Mouse (Mus musculus): ENCODE results near the gene Notch3.

The Notch3 gene

DNA sequence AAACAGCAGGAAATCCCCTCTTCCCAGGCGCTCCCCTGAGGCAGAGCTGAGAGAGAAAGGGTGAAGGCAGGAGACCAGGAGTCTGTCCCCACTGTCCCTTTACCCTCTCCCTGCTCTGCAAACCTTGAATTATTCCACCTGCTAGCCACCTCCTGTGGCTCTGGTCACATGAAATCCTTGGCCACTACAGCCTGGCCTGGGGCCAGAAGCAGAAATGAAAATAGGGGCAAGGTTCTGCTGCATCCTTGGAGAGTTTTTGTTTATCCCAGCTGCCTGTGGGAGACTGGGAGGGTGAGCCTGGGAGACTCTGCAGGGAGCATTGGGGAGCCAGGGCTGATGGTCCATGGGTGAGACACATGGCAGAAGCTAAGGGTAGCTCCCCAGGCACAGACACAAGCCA is 69.0 kb downstream of the Notch3 start:
- DNase-seq (ENCODE audit: low spot score in 2 of 2): no peak

GRCm38 (mm10) chr17:32092895-32093294 is 73.8 kb downstream of the Notch3 start:
- no peak for DNase-seq (ENCODE audit: low spot score in 2 of 2)

DNA sequence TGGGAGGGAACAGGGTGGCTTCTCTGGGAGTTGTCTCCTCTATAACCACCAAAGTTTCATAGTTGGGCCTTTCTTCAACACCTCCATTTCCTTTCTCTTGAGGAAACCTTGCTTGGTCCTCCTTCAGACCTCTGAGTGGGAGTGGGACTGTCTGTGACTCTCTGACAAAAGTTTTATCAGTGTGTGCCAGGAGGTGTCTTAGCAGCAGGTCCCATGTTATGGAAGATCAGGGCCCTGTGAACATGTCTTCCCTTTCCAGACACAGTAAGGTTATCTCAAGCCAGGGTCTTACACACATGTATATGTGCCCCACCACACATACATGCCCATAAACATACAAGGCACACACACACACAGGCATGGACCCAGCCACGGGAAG is 74.4 kb downstream of the Notch3 start:
- peak in 1 of 2 experiments; percentile 32 for DNase-seq (ENCODE audit: low spot score in 2 of 2)

GRCm38 (mm10) chr17:32091364-32092240 is 75.0 kb downstream of the Notch3 start:
- DNase-seq (ENCODE audit: low spot score in 2 of 2): peak; percentile 86 to 87

- no peak for DNase-seq (ENCODE audit: low spot score in 2 of 2)
Observed at GRCm38 (mm10) chr17:32091032-32091363, 75.7 kb downstream of the Notch3 start.

DNA sequence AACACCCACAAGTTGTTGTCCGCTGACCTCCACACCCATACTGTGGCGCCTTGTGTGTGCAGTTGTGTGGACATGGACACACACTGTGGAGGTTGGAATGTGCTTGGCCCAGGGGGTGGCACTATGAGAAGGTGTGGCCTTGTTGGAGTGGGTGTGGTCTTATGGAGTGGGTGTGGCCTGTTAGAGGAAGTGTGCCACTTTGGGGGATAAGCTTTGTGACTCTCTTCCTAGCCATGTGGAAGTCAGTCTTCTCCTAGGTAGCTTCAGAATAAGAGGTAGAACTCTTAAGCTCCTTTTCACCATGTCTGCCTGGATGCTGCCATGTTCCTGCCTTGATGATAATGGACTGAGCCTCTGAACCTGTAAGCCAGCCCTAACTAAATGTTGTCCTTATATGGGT is 79.6 kb downstream of the Notch3 start:
- no peak for DNase-seq (ENCODE audit: low spot score in 2 of 2)

DNA sequence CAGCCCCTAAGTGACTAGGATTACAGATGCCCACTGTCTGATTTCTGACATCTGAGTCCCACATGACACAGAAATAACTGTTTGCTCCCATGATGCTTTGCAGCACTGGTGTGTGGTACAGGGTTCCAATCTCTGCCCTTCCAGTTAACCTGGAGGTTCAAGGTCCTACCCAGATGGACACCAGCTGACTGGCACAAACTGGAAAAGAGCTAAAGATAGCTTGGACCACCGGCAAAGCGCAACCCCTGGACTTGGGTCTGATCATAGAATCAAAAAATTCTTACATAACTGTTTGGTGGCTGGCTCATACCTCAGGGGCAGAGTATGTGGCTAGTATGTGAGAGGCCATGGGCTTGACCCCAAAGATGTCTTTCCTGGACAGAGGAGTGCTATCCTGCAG is 83.3 kb downstream of the Notch3 start:
- no peak for DNase-seq (ENCODE audit: low spot score in 2 of 2)

GRCm38 (mm10) chr17:32075164-32075563 is 91.5 kb downstream of the Notch3 start:
- DNase-seq (ENCODE audit: low spot score in 2 of 2): peak in 1 of 2 experiments; percentile 26

GRCm38 (mm10) chr17:32074658-32075057 is 92.0 kb downstream of the Notch3 start:
- no peak for DNase-seq (ENCODE audit: low spot score in 2 of 2)

GRCm38 (mm10) chr17:32073359-32073758 is 93.3 kb downstream of the Notch3 start:
- DNase-seq (ENCODE audit: low spot score in 2 of 2): peak; percentile 66

Data from spleen, postnatal 36 days (tissue).